Mouse (Mus musculus) testis, adult 2 months (tissue): Measurements from ENCODE around the gene Zfp64.

ENCODE experiments used
- CTCF ChIP-seq: fragments of 200-500 bp; IDR thresholded peaks from 2 replicates; pipeline ENCODE4 v1.5.1; 2012; ENCODE audit warnings: low read depth, mild to moderate bottlenecking, inconsistent platforms, low read length, moderate library complexity; ENCODE audit not compliant: control insufficient read depth, insufficient read depth, insufficient replicate concordance
- POLR2A ChIP-seq: fragments of 200-500 bp; IDR thresholded peaks from 2 replicates; pipeline ENCODE4 v1.6.1; 2012; ENCODE audit warnings: low read depth, mild to moderate bottlenecking, inconsistent platforms, low read length, moderate library complexity; ENCODE audit not compliant: control insufficient read depth

GRCm38 (mm10) chr2:168936896-168937295 is 18.5 kb downstream of the Zfp64 start:
- TF ChIP-seq CTCF (no peak), POLR2A (no peak)
